Mouse (Mus musculus) small intestine, adult 2 months (tissue): ENCODE measurements around the gene B3galnt1.

Experiments used
- CTCF ChIP-seq: fragments of 200-500 bp; IDR thresholded peaks from 2 replicates; pipeline ENCODE4 v1.5.1; 2012; ENCODE audit warnings: low read depth, mild to moderate bottlenecking, control low read depth, inconsistent platforms, low read length, moderate library complexity, mixed read lengths; ENCODE audit not compliant: insufficient replicate concordance, insufficient read length; ENCODE audit errors: extremely low read depth
- POLR2A ChIP-seq: fragments of 200-500 bp; IDR thresholded peaks from 2 replicates; pipeline ENCODE4 v1.6.1; 2012; ENCODE audit warnings: low read depth, mild to moderate bottlenecking, control low read depth, inconsistent platforms, low read length, moderate library complexity

- TF ChIP-seq CTCF = no peak
- TF ChIP-seq POLR2A = no peak
Measured at GRCm38 (mm10) chr3:69597211-69597610, 1.5 kb downstream of the B3galnt1 start.
